In the genomic region with DNA sequence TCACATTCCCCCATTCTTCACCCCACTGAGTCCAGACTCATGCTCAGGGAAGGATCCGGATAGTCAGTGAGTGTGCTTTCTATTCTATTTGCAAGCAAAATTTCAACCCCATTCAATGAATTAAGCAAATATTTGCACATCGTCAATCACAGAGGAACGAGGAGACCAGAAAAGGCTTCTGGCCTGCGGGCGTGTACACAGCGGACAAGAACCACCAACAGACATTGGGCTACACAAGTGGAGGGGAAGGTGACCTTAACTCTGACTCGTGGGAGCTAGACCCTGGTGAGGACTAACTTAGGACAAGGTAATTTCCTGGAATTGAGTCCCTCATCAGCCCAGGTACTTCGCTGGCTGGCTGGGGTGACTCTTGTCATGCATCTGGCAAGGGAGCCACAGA, we compare ENCODE assay signal across 23 mouse cellular contexts.
DNase-seq lines count a peak whose midpoint lies in the region; ATAC-seq and TF ChIP-seq lines count a peak whose summit lies in the region.
"Had no signal": no experiment of that assay in that cellular context is flagged by ENCODE, and none has a peak within 500 bp of the region (broad histone marks: within the 10 kb centered on the region; RNA-seq: fewer than 3 reads in every experiment).

No protein-coding gene starts in this region.

- no peaks in the 10 kb centered on the region for H3K27me3 ChIP-seq in heart, embryonic 16.5 days (ENCODE audit: control insufficient read depth, insufficient read depth, low read length)
- H3K27me3 ChIP-seq in lung, embryonic 14.5 days (ENCODE audit: insufficient read depth, low read length), result no peaks in the 10 kb centered on the region
- H3K27me3 ChIP-seq in stomach, embryonic 14.5 days (ENCODE audit: control insufficient read depth, insufficient read depth, low read length), result no peaks in the 10 kb centered on the region
- H3K27me3 ChIP-seq: forebrain, embryonic 13.5 days; megakaryocyte, embryonic 14.5 days; midbrain, embryonic 15.5 days; neural tube, embryonic 12.5 days had no signal

- no peak for ATAC-seq in heart, embryonic 16.5 days (replicated peaks; ENCODE audit: extremely low read depth, insufficient read depth, low FRiP score)
- ATAC-seq in lung, embryonic 14.5 days (ENCODE audit: insufficient read depth), result no peak; the same call in 1 of the 2 replicates
- peak; percentile 56; the same call in 1 of the 2 replicates for ATAC-seq in stomach, embryonic 14.5 days (ENCODE audit: insufficient number of reproducible peaks, insufficient read depth, low FRiP score, low read depth)
- ATAC-seq: forebrain, embryonic 13.5 days; midbrain, embryonic 15.5 days had no signal

- no peaks in the 10 kb centered on the region for H3K9me3 ChIP-seq in heart, embryonic 16.5 days (replicated peaks; ENCODE audit: control insufficient read depth, low read length)
- H3K9me3 ChIP-seq in lung, embryonic 14.5 days (ENCODE audit: low read depth, low read length), result no peaks in the 10 kb centered on the region
- no peaks in the 10 kb centered on the region for H3K9me3 ChIP-seq in stomach, embryonic 14.5 days (ENCODE audit: control insufficient read depth, low read depth, low read length)
- H3K9me3 ChIP-seq: forebrain, embryonic 13.5 days; megakaryocyte, embryonic 14.5 days; midbrain, embryonic 15.5 days; neural tube, embryonic 12.5 days had no signal

- peaks cover 3% of the 10 kb centered on the region; the same call in 1 of the 2 replicates for H3K36me3 ChIP-seq in heart, embryonic 16.5 days (ENCODE audit: control insufficient read depth, insufficient read depth)
- H3K36me3 ChIP-seq in lung, embryonic 14.5 days (ENCODE audit: insufficient read depth), result no peaks in the 10 kb centered on the region
- H3K36me3 ChIP-seq in stomach, embryonic 14.5 days (ENCODE audit: control insufficient read depth, insufficient read depth, low read length), result no peaks in the 10 kb centered on the region
- H3K36me3 ChIP-seq: midbrain, embryonic 15.5 days; neural tube, embryonic 12.5 days had no signal

- H3K9ac ChIP-seq in heart, embryonic 16.5 days (ENCODE audit: low read length), result no peak overlapping the region
- H3K9ac ChIP-seq in lung, embryonic 14.5 days, result no peak overlapping the region
- no peak overlapping the region for H3K9ac ChIP-seq in stomach, embryonic 14.5 days (replicated peaks; ENCODE audit: low read depth, low read length)
- H3K9ac ChIP-seq: forebrain, embryonic 13.5 days; hindbrain, embryonic 14.5 days; midbrain, embryonic 15.5 days; neural tube, embryonic 12.5 days had no signal

- peak overlapping the region; percentile 46 for H3K27ac ChIP-seq in heart, embryonic 16.5 days (ENCODE audit: low read length)
- no peak overlapping the region for H3K27ac ChIP-seq in lung, embryonic 14.5 days (ENCODE audit: low read depth)
- H3K27ac ChIP-seq in stomach, embryonic 14.5 days (ENCODE audit: low read length), result peak overlapping the region; percentile 58; the same call in 1 of the 2 replicates
- H3K27ac ChIP-seq: forebrain, embryonic 13.5 days; hindbrain, embryonic 14.5 days; layer of hippocampus, adult 2 months; midbrain, embryonic 15.5 days; neural tube, embryonic 12.5 days had no signal

- no peak for DNase-seq in heart, adult 11 months
- peak; percentile 24 for DNase-seq in lung, embryonic 14.5 days
- DNase-seq in lung, postnatal 25 days (ENCODE audit: low spot score), result no peak
- DNase-seq in adrenal gland, postnatal 14 days, result no peak
- DNase-seq in gastrocnemius, postnatal 10 days, result no peak
- DNase-seq: adrenal gland, adult 2 months; cerebellum, adult 11-12 months; cerebellum, postnatal 10 days; heart, adult 18-20 months; kidney, adult 9 months; kidney, postnatal 25 days; layer of hippocampus, postnatal 36 days; right cerebral cortex, postnatal 14 days; thymus, postnatal 25 days had no signal

- no peak overlapping the region for H3K4me2 ChIP-seq in heart, embryonic 16.5 days (ENCODE audit: low read depth, low read length)
- H3K4me2 ChIP-seq in lung, embryonic 14.5 days, result no peak overlapping the region
- H3K4me2 ChIP-seq in stomach, embryonic 14.5 days (replicated peaks; ENCODE audit: low read depth, low read length), result no peak overlapping the region
- H3K4me2 ChIP-seq: forebrain, embryonic 13.5 days; hindbrain, embryonic 14.5 days; midbrain, embryonic 15.5 days; neural tube, embryonic 12.5 days had no signal

- no peak overlapping the region for H3K4me3 ChIP-seq in heart, embryonic 16.5 days (ENCODE audit: low read length)
- no peak overlapping the region for H3K4me3 ChIP-seq in lung, embryonic 14.5 days (ENCODE audit: low read depth, low read length)
- no peak overlapping the region for H3K4me3 ChIP-seq in stomach, embryonic 14.5 days (ENCODE audit: low read depth, low read length)
- H3K4me3 ChIP-seq: forebrain, embryonic 13.5 days; gastrocnemius, adult 2 months; layer of hippocampus, adult 2 months; megakaryocyte, embryonic 14.5 days; midbrain, embryonic 15.5 days; neural tube, embryonic 12.5 days had no signal

- whole genome bisulfite sequencing in heart, embryonic 16.5 days, result 79% methylated on average over 8 of the region's 8 CpGs
- WGBS in lung, embryonic 14.5 days, result 53% methylated on average over 8 of the region's 8 CpGs
- 67% methylated on average over 8 of the region's 8 CpGs for WGBS in stomach, embryonic 14.5 days

- peaks cover 22% of the 10 kb centered on the region for H3K4me1 ChIP-seq in heart, embryonic 16.5 days (ENCODE audit: control insufficient read depth, insufficient read depth, low read length)
- H3K4me1 ChIP-seq in lung, embryonic 14.5 days (ENCODE audit: insufficient read depth), result peaks cover 6% of the 10 kb centered on the region; the same call in 1 of the 2 replicates
- 0 out of 2 replicates have a peak, but pooled peaks cover 9% of the 10 kb centered on the region for H3K4me1 ChIP-seq in stomach, embryonic 14.5 days (ENCODE audit: control insufficient read depth, insufficient read depth, low read length)
- H3K4me1 ChIP-seq: forebrain, embryonic 13.5 days; midbrain, embryonic 15.5 days; neural tube, embryonic 12.5 days had no signal

- no peak for TF ChIP-seq CTCF in lung, embryonic 14.5 days (IDR thresholded peaks at IDR 0.05; ENCODE audit: low read depth)
